Mouse (Mus musculus): ENCODE data around the gene Msto1.
A peak's percentile ranks its signal among the peaks of the same experiment; 100 is the strongest.
"Not testable (repeated sequence)": the region's sequence is repeated elsewhere in the genome, so short reads cannot be mapped to it uniquely, and the experiment has no call there.

The Msto1 gene

DNA sequence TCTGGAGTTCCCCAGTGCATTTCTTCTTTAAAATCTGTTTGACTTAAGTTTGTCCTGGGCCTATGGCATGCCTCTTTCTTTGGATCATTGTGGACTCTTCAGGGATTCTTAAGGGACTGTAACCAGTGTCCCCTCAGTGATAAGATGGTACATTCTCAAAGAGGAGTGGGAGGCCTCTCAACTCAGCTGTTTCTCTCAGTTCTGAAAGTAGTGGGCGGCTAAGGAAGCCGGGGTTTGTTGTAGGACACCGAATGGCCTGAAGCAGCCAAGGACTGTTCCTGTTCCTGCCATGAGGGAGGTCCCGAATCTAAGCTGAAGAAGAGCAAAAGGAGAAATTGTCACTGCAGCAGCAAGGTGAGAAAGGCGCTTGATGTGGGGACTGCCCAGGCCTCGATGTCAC lies 8.6 kb downstream of the Msto1 start:
- DNase-seq (ENCODE audit: low read depth, low spot score) = no peak

DNA sequence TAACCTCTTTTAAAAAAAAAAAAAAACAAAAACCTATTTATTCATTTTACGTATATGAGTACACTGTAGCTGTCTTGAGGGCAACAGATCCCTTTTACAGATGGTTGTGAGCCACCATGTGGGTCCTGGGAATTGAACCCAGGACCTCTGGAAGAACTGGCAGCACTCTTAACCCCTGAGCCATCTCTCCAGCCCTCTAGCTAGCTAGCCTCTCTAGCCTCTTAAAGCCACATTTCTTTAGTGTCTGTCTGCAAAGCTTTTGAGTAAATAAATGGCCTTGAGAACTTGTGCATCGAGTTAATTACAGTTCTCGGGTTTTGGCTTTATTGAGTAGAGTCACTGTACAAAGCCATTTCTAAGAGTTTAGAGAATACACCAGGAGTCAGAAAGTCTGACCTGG lies 9.0 kb downstream of the Msto1 start:
- DNase-seq (ENCODE audit: low read depth, low spot score) = no peak

DNA sequence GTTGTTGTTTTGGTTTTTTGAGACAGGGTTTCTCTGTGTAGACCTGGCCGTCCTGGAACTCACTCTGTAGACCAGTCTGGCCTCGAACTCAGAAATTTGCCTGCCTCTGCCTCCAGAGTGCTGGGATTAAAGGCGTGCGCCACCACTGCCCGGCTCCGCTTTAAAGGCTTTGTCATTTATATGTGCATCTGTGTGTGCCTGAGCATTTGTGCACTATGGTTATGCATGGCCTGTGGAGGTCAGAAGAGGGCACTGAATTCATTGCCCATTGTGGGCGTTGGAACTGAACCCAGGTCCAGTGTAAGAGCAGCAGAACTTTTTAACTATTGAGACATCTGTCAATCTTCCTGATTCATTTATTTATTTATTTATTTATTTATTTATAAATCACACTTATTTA lies 20.8 kb downstream of the Msto1 start:
- DNase-seq (ENCODE audit: low read depth, low spot score) = not testable (repeated sequence)

DNA sequence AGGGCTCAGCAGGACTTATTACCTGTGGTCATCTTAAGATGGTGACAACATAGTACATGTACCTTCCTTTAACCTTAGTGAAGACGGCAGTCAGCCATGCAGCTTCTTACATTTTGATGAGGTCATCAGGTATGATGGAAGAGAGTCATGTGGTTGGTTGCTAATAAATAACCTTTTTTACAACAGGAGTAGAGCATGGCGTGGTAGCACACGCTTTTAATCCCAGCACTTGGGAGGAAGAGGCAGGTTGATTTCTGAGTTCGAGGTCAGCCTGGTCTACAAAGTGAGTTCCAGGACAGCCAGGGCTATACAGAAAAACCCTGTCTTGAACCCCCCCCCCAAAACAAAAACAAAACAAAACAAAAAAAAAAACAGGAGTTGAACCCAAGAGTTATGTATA lies 31.3 kb downstream of the Msto1 start:
- DNase-seq (ENCODE audit: low read depth, low spot score) = not testable (repeated sequence)

DNA sequence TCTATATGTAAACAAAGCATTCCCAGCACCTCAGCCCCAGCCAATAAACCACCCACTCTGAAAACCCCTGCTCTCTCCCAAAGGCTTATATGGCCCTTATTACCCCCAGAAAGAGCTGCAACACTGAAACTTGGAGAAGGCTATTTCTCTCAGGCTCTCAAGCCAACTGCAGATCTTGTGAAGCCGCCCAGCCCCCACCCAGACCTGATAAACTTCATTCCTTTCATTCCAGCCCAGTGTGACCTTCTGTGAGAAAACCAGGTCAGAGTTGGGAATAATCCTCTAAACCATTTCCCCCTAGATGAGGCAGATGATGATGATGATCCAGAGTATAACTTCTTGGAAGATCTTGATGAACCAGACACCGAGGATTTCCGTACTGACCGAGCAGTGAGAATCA lies 45.4 kb downstream of the Msto1 start:
- not testable (repeated sequence) for DNase-seq (ENCODE audit: low read depth, low spot score)

DNA sequence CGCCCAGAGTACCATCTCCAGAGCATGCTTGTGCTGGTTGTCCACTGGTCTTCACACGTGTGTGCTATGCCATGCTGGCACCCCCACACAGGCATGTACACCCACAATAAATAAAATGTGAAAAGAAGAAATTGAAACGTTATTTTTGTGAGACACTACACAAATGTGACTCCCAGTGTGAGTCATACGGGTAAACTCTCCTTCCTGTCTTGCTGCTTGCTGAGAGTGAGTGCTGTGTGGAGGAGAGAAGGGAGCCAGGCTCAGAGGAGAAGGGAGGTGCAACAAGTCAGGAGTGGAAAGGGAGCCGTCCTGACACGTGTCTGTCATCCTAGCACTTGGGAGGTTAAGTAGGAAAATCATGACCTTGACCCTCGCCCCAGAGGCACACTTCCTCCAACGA lies 46.6 kb downstream of the Msto1 start:
- not testable (repeated sequence) for DNase-seq (ENCODE audit: low read depth, low spot score)

DNA sequence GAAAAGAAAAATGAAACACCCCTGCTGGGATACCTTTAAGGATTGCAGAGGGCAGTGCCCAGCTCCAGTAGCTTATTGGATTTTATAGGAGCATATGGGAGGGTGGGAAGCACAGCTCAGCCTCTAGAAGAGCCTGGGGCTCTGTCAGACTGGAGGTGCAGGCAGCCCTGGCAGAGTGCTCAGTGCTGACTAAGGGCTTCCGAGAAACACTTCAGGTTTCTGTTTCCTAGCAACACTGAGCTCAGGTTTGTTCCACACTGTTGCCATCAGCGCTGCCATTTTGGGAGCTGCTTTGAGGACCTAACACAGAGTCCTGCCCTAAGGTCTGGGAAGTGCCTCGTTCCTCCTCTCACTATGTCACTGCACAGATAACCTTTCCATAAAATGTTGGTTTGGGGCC lies 47.1 kb downstream of the Msto1 start:
- not testable (repeated sequence) for DNase-seq (ENCODE audit: low read depth, low spot score)

DNA sequence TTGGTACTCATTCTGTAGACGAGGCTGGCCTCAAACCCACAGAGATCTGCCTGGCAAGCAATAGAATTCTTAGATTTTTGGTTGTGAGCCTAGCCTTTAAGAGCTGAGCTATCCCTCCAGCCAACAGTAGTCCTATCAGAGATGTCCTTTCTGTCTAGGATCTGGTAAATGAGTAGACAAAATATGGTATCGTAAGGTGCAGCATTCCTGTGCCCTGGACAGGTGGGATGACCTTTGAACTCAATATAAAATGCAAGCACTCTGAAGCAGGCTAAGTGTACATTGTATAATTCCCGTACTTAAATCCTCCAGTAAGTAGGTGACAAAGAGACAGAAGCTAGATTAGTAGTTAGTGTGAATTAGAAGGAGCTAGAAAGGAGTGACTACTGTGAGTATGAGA lies 51.7 kb downstream of the Msto1 start:
- DNase-seq (ENCODE audit: low read depth, low spot score) = peak; percentile 1

DNA sequence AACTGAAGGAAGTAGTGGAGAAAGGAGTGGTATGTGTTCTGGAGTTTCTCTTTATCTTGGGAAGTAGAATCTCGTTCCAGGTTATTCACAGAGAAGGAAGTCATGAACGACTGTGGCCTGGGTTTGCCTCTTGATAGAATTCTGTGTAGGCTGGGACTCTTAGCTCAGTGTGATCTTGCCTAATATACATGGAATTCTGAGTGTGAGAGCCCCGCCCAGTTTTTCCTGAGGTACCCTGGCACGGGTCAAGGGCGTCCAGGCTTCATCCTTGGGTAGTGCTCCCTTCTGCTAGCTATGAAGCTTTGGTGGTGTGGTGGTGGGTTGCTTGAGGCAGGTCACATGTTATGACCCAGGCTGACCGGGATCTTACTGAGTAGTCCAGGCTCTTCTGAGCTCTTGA lies 58.0 kb downstream of the Msto1 start:
- DNase-seq (ENCODE audit: low read depth, low spot score) = no peak
